Mouse (Mus musculus) thymus, adult 18-20 months (tissue): ENCODE measurements at regions not wholly inside any gene's neighbourhood (a gene's known extent, or its start where the extent isn't known, plus 50 kb on each side); places are given as distances from the start of the nearest gene placed in this dataset.
"Not testable (repeated sequence)": the region's sequence is repeated elsewhere in the genome, so short reads cannot be mapped to it uniquely, and the experiment has no call there.

ENCODE experiments used
- DNase-seq, 2 experiments: peaks; one replicate each; pipeline ENCODE4 v3.0.0; 2022; ENCODE audit warnings: mixed read lengths in 2 of 2

DNA sequence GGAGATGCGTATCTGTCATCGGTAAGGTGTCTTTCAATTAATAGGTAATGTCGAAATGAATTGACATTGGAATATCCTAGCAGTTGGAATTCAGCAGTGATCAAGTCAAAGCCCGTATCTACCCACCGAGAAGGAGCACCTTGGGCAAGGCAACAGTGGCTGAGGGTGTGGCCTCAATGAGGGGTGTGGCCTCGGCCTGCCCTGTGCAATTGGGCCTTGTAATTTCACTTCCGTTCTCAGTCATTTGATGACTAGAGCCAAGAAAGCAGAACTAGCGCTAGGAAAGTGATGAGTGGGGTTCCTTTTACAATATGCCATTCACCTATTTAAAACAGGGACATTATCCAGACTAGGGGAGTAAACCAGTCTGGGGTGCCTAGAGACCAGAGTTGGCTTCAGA, 77.6 kb downstream of the Elovl4 start:
- no peak for DNase-seq

DNA sequence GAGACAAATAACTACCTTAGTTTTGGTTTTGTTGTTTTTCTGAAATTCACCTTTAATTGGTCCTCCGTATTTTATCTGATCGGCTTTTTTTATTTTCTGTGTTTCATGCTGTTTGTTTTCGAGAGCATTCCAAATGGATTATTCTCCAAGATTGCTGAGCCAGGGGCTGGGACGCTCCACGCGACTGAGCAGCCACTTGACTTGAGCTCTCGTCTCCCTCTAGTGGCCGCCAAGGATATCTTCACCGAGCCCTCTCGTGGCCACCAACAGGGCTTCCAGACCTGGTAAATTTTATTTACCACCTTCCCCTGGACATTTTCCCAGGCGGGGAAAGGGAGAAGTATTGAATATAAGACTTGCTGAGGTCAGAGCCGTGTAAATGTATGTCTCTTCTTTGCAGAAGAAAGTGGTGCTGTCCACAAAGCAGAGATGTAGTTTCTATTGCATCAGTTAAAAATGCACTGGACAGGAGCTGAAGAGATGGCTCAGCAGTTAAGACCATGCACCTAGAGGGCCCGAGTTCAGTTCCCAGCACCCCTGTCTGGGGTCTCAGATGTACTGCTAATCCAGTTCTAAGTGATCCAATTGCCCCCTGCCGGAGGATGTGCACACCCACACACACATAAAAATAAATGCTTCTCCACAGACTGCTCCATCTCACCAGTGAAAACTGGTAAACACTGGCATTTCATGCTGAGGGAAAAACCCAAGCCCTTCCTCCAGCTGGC, 78.5 kb downstream of the Elovl4 start:
- DNase-seq = no peak

DNA sequence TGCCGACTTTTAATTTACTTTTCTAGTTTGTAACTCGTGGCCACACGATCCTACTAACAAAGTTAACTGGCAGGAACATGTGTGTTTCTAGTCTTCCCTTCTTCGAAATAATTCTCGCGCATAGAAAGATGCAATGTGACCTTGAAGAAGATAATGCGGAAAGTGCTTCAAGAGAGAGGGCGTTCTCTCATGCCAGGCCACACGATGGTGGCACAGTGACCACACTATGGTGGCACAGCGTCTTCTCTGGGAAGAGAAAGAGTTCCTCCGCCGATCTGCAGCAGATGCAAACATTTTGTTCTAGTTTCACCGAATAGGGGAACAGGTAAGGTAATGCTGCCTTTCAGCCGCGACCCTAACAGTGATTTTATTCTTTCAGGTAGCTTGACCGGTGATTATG, 79.1 kb downstream of the Elovl4 start:
- DNase-seq = no peak

DNA sequence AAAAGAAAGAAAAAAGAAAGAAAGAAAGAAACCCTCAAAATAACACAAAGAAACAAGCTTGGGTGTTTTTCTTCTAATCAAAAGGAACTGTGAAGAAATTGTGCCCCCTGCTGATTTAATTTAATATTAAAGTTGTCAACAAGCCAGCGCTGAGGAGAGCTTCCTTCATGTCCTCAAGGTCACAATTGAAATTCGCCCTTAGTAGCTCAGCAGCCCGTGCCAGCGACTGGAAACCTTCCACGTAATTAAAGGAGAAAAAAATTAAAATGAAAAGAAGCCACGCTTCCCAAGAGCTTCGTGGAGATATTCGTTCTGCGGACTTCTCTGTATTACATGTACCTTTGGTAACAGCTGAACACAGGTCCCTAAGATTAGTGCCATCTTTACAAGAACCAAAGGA, 80.0 kb downstream of the Elovl4 start:
- no peak for DNase-seq

DNA sequence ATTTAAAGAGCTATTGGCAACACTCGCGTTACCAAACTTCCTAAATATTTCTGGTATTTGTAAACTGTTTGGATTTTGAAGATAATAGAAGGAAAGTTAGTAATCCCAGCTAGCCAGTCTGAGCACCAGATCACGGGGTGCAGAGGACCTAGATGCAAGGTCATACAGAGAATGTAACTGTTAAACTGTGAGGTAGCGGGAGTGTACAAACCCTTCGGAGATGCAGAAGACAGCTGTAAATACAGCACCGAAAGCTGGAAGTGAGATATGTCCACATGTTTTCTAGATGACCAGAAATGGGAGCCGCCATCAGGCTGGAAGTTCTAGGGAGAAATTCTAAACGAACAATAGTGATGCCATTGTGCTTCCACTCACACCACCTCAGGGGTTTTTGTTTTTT, 80.5 kb downstream of the Elovl4 start:
- no peak for DNase-seq

DNA sequence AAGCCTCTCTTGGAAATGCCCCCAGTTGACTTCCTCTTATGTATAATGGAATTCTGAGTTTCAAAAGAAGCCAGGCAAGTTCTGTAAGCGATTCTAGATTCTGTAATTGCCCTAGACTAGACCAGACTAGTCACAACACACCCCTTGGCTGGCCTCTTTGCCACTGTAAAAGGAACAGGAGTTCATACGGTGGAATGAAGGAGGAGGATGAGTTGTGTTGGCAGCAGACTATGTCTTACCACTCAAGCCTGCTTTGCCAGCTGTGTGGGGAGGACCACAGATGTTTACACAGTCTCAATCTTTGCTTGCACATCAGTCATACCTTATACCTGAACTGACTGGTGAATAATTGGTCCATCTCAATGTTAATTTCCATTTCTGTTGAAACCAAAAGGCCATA, 85.1 kb downstream of the Elovl4 start:
- no peak for DNase-seq

DNA sequence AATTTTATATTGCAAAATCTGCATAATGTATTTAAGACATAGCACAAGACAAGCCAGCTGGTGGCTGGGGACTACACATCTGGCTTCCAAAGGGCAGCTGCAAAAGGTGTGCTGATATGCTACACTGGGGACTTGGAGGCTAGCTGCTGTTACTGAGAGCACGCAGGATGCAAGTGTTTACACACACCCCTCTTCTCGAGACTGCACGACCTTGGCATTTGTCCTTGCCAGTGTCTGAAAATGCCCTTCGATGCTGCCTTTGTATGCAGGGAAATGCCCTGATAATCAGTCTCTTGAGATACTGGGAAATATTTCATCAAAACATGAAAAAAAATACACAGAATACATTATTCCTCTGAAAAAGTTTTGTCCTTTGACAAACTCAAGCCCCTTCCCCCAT, 86.3 kb downstream of the Elovl4 start:
- DNase-seq = no peak

DNA sequence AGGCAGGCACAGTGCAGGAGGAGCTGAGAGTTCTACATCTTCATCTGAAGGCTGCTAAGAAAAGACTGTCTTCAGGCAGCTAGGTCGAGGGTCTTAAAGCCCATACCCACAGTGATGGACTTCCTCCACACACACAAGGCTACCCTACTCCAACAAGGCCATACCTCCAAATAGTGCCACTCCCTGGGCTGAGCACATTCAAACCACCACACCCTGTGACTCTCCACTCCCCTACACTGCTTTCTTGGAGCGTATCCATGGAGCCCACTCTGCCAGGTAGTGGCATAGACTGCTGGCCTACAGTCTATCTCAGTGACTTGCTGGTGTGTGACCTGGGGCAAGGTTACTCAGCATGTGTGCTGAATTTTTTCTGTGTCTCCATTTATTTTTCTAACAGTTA, 88.0 kb downstream of the Elovl4 start:
- DNase-seq = not testable (repeated sequence)

DNA sequence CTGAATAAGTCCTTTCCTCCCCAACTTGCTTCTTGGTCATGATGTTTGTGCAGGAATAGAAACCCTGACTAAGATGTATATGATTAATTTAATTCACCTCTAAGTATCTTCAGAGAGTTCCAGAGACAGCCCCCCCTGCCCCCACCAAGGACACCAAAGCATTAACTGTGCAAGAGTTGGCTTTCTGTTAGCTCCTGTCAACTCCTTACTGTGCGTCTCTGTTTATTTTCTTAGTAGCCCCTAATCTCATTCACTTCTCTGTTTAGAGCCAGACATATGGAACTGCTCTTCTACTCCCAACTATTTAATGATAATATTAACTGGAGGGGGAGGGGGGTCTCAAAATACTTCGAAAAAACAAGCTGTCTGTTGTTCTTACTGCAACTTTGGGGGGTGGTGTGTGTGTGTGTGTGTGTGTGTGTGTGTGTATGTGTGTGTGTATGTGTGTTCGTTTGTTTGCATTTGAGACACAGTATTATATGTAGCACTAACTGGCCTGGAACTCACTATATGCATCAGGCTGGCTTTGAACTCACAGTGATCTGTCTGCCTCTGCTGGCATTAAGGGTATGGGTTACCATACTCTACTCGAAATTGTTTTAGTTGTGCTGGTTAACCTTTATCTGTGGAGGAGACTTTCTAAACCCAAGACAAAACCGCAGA, 89.8 kb downstream of the Elovl4 start:
- DNase-seq = no peak

DNA sequence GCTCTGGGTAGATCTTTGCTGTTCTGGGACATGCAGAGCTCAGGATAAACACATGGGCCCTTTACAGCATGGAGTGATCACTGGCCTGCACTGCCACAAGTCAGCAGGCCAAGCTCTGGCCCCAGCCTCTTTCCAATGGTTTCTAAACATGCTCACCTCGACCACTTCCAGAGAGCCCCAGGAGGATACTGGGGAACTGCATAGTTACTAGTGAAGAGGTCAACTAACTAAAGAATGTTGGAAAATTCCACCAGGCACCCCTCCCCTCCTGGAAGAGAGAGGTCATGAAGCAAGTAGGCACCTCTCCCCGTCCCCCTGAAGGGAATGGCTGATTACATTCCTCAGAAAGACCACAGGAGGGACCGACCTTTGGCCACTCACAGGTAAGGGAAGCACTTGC, 98.7 kb downstream of the Elovl4 start:
- no peak for DNase-seq

DNA sequence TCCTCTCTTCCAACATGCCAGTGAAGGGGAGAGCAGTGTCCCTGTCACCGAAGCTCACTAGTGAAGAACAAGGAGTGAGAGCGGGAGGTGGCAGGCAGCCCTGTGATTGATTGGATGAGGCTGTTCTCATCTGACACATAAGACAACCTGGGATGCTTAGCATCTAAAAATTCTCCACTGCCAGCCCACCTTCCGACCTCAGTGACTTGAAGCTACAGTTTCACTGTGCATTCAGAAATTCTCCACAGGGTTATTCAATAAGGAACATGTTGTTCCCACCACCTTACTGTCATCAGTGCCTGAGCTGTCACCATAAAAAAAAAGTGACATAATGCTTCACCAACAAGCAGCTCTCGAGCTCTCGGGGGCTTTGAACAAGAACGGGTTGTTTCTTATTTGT, 100.0 kb downstream of the Elovl4 start:
- no peak for DNase-seq

DNA sequence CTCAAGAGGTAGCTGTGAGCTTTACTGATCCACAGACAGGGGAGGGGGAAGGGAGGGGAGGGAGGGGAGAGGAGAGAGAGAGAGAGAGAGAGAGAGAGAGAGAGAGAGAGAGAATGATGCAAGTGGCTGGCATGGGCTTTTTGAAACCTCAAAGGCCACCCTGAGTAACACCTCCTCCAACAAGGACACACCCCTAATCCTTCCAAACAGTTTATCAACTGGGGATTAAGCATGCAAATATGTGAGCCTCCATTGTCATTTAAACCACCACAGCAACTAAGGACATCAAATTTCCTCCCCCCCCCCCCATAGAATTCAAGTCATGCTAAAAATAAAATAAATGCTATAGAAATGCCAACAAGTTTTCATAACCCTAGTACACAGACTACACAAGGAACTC, 101.9 kb downstream of the Elovl4 start:
- no peak for DNase-seq

DNA sequence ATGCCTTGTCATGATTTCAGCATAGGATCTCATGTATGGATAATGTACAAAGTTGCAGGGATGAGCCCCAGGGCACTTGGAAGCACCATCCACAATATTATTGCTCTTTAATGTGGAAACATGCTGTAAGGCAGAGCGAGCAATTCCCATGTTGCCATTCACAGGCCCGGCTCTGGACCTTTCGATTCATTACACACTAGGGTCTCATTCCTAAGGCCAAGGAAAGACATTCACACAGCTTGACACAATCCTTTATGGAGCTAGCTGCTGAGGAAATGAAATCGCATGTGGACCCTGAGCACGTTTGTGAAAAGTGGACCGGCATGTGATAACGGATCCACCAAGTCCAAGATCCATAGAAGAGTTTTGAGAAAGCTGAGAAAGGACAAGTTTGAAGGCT, 105.2 kb downstream of the Elovl4 start:
- DNase-seq = no peak

DNA sequence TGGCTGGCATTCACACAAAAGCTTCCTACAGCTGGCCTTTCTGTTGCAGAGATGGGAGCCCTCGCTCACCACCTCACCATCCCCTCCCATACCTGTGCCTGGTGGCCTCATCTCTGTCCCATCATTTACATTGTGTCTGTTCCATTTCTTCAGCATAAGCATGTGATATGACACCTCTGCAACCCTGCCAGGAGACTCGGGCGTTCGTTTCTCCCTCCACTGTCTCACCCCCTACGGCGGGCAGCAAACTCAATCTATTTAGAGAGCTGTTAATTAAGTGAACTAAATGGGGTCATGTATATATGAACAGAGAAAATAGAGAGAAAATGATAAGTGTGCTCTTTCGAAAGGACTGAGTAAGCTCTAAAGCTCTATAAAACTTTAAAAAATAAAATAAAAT, 106.0 kb downstream of the Elovl4 start:
- DNase-seq = no peak

DNA sequence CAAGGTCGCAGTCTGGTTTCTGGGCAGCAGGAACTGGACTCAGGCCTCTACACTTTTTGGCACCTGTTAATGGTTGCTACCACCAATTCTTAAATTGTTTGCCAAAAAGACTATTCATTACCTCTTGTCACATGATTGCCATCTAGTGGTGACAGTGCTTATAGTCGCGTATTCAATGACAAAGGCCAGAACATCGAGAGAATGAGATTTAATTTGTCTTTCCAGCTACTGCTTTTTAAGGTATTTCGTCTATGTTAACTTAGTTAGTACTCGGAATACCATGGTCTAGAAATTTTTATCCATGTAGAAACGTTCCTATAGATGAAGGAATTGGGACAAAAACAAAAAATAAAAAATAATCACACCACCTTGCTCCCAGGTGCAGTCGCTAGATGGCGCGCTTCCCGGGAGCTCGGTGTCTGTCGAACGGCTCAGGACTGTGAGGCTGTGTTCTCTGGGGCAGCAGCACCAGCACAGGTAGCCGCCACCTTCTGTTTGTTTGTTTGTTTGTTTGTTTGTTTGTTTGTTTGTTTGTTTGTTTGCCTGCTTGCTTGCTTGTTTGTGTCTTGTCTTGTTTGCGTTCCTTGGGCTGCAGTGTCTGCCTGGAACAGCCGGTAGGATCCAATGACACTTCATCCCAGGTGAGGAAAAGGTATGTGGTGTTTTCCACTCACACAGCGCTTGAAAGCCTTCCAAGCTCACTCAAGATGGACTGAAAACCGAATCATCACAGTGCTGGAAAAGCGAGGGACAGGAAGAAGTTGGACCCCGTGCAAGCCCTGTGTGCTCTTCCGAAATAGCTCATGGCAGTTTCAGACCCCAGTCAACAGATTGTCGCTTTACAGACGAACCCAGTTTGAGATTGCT, 114.5 kb downstream of the Elovl4 start:
- peak in 1 of 2 experiments; percentile 4 for DNase-seq
